8 mouse cellular contexts compared by ENCODE assay signal in genomic region chr6:71830690-71831580, GRCm38 (mm10). TPM values are rescaled to one million over a fixed set of nuclear protein-coding genes. Genes with fewer than 3 reads are reported as not detected.
A peak's percentile ranks its signal among the peaks of the same experiment; 100 is the strongest.
DNase-seq lines count a peak whose midpoint lies in the region; ATAC-seq and TF ChIP-seq lines count a peak whose summit lies in the region.

Gene Immt, plus strand, starts transcription at chr6:71831331.

- H3K4me2 ChIP-seq in embryonic facial prominence, embryonic 15.5 days (replicated peaks): peak within 1 kb of the TSS; percentile 79
- H3K4me2 ChIP-seq in limb, embryonic 14.5 days (replicated peaks; ENCODE audit: low read depth, low read length, severe bottlenecking): peak within 1 kb of the TSS; percentile 67
- peak within 1 kb of the TSS; percentile 57 for H3K4me2 ChIP-seq in midbrain, postnatal 0 days (ENCODE audit: low read depth, low read length, poor library complexity, severe bottlenecking)

- peak within 1 kb of the TSS; percentile 94 for H3K27ac ChIP-seq in bone marrow, adult 2 months (ENCODE audit: control insufficient read depth, insufficient read depth, low read depth, low read length, poor library complexity)
- H3K27ac ChIP-seq in embryonic facial prominence, embryonic 15.5 days (replicated peaks): peak within 1 kb of the TSS; percentile 93
- H3K27ac ChIP-seq in limb, embryonic 14.5 days (replicated peaks; ENCODE audit: low read depth, low read length): peak within 1 kb of the TSS; percentile 87
- H3K27ac ChIP-seq in midbrain, postnatal 0 days (ENCODE audit: low read depth, low read length): peak within 1 kb of the TSS; percentile 96

- H3K9ac ChIP-seq in embryonic facial prominence, embryonic 15.5 days: peak within 1 kb of the TSS; percentile 75
- H3K9ac ChIP-seq in limb, embryonic 14.5 days (ENCODE audit: low read depth, low read length, severe bottlenecking): peak within 1 kb of the TSS; percentile 77
- peak within 1 kb of the TSS; percentile 90 for H3K9ac ChIP-seq in midbrain, postnatal 0 days (replicated peaks; ENCODE audit: low read length, poor library complexity, severe bottlenecking)

- under 1% methylated on average over 64 of the region's 64 CpGs for WGBS in bone marrow, adult 2 months
- WGBS in embryonic facial prominence, embryonic 15.5 days: under 1% methylated on average over 64 of the region's 64 CpGs
- under 1% methylated on average over 57 of the region's 64 CpGs for WGBS in limb, embryonic 14.5 days
- under 1% methylated on average over 62 of the region's 64 CpGs for WGBS in midbrain, postnatal 0 days

- no peaks in the 10 kb centered on the region for H3K27me3 ChIP-seq in embryonic facial prominence, embryonic 15.5 days
- no peaks in the 10 kb centered on the region for H3K27me3 ChIP-seq in limb, embryonic 14.5 days (ENCODE audit: control insufficient read depth, insufficient read depth, low read length)
- no peaks in the 10 kb centered on the region; the same call in 1 of the 2 replicates for H3K27me3 ChIP-seq in midbrain, postnatal 0 days (ENCODE audit: insufficient read depth, low read length)

- peak; percentile 100 for ATAC-seq in embryonic facial prominence, embryonic 15.5 days (ENCODE audit: insufficient number of reproducible peaks, low FRiP score, low TSS enrichment, low read depth)
- ATAC-seq in limb, embryonic 14.5 days (ENCODE audit: low FRiP score, low read depth): peak; percentile 98
- peak; percentile 99 for ATAC-seq in midbrain, postnatal 0 days (ENCODE audit: low FRiP score)

- 0 out of 2 replicates have a peak, but pooled peaks cover 6% of the 10 kb centered on the region for H3K36me3 ChIP-seq in embryonic facial prominence, embryonic 15.5 days
- no peaks in the 10 kb centered on the region for H3K36me3 ChIP-seq in limb, embryonic 14.5 days (ENCODE audit: control insufficient read depth, insufficient read depth, low read length)
- H3K36me3 ChIP-seq in midbrain, postnatal 0 days (ENCODE audit: insufficient read depth, low read length): no peaks in the 10 kb centered on the region

- DNase-seq in 416B (ENCODE audit: low read depth): peak; percentile 97
- peak; percentile 96 for DNase-seq in heart, adult 8-10 months (ENCODE audit: low spot score)
- DNase-seq in kidney, adult 9 months: peak; percentile 98
- peak; percentile 97 for DNase-seq in limb, embryonic 14.5 days (ENCODE audit: low spot score)
- peak; percentile 98 for DNase-seq in midbrain, postnatal 0 days (ENCODE audit: low spot score)
- peak; percentile 91 to 96 for DNase-seq in spleen, postnatal 14 days (ENCODE audit: low spot score in 2 of 2)

- no peaks in the 10 kb centered on the region for H3K9me3 ChIP-seq in embryonic facial prominence, embryonic 15.5 days (replicated peaks)
- H3K9me3 ChIP-seq in limb, embryonic 14.5 days (ENCODE audit: control insufficient read depth, low read length): no peaks in the 10 kb centered on the region
- no peaks in the 10 kb centered on the region for H3K9me3 ChIP-seq in midbrain, postnatal 0 days (ENCODE audit: low read length)

- no peaks in the 10 kb centered on the region for H3K4me1 ChIP-seq in bone marrow, adult 2 months (ENCODE audit: control insufficient read depth, insufficient read depth, low read length)
- H3K4me1 ChIP-seq in embryonic facial prominence, embryonic 15.5 days: peaks cover 13% of the 10 kb centered on the region
- peaks cover 9% of the 10 kb centered on the region for H3K4me1 ChIP-seq in limb, embryonic 14.5 days (ENCODE audit: control insufficient read depth, insufficient read depth, low read length)
- H3K4me1 ChIP-seq in midbrain, postnatal 0 days (ENCODE audit: insufficient read depth, low read length): 0 out of 2 replicates have a peak, but pooled peaks cover 7% of the 10 kb centered on the region

- no peak for TF ChIP-seq CTCF in bone marrow, adult 2 months (IDR thresholded peaks at IDR 0.05; ENCODE audit: control insufficient read depth, insufficient read depth, low read length)
- TF ChIP-seq CTCF in midbrain, postnatal 0 days (IDR thresholded peaks at IDR 0.05): peak; percentile 33

- peak within 1 kb of the TSS; percentile 92 for H3K4me3 ChIP-seq in bone marrow, adult 2 months (replicated peaks; ENCODE audit: control insufficient read depth, low read depth, low read length)
- H3K4me3 ChIP-seq in embryonic facial prominence, embryonic 15.5 days (replicated peaks): peak within 1 kb of the TSS; percentile 97
- peak within 1 kb of the TSS; percentile 100 for H3K4me3 ChIP-seq in limb, embryonic 14.5 days (replicated peaks; ENCODE audit: low read length)
- H3K4me3 ChIP-seq in midbrain, postnatal 0 days (ENCODE audit: low read depth, low read length): peak within 1 kb of the TSS; percentile 62

- peak; percentile 82; the same call in 1 of the 2 replicates for TF ChIP-seq POLR2A in bone marrow, adult 2 months (IDR thresholded peaks at IDR 0.05; ENCODE audit: borderline replicate concordance, control insufficient read depth, low read depth, low read length)
- no peak for TF ChIP-seq POLR2A in limb, embryonic 14.5 days (IDR thresholded peaks at IDR 0.05; ENCODE audit: borderline replicate concordance, extremely low read depth, insufficient read depth, insufficient read length)

RNA-seq across cellular contexts. Expression of gene Immt, which starts in this region (rescaled TPM):
- polyA plus RNA-seq in bone marrow, adult 2 months (2011; ENCODE audit: insufficient read depth, insufficient read length, low replicate concordance, missing spikeins): 57.2 and 103 TPM in 2 replicates
- polyA plus RNA-seq in embryonic facial prominence, embryonic 15.5 days (2015; fragmentation: Nextera tagmentation; extraction: Ambion mirVana): 148 and 149 TPM in 2 replicates
- total RNA-seq in heart, adult 8-10 months (2022): 100 to 1,000 TPM; 620 to 631 (median 628) TPM
- polyA plus RNA-seq in limb, embryonic 14.5 days (2012; rRNA removed): 62.8 and 69.8 TPM in 2 replicates
- 142 and 145 TPM in 2 replicates for polyA plus RNA-seq in limb, embryonic 14.5 days (2014; fragmentation: Nextera tagmentation; extraction: Ambion mirVana)
- 100 and 107 TPM in 2 replicates for total RNA-seq in midbrain, postnatal 0 days (2014; rRNA removed)
- polyA plus RNA-seq in midbrain, postnatal 0 days (2015; fragmentation: Nextera tagmentation; extraction: Ambion mirVana): 145 and 155 TPM in 2 replicates

Comparison
In these comparisons a context has a peak if more than half of its experiments do, and no peak if none do; other contexts are left out.
1. Peak in every context shown above with its lines: DNase-seq, ATAC-seq, H3K4me3 ChIP-seq and H3K27ac ChIP-seq.